Mouse (Mus musculus): Measurements from ENCODE around the gene Zbtb12. TPM values are rescaled to one million over a fixed set of nuclear protein-coding genes. Genes with fewer than 3 reads are reported as not detected.
A peak's percentile ranks its signal among the peaks of the same experiment; 100 is the strongest.
"Not testable (repeated sequence)": the region's sequence is repeated elsewhere in the genome, so short reads cannot be mapped to it uniquely, and the experiment has no call there.

Gene Zbtb12
- 1.7 and 2.8 TPM in 2 replicates for polyA plus RNA-seq (2015; fragmentation: Nextera tagmentation; extraction: Ambion mirVana)

DNA sequence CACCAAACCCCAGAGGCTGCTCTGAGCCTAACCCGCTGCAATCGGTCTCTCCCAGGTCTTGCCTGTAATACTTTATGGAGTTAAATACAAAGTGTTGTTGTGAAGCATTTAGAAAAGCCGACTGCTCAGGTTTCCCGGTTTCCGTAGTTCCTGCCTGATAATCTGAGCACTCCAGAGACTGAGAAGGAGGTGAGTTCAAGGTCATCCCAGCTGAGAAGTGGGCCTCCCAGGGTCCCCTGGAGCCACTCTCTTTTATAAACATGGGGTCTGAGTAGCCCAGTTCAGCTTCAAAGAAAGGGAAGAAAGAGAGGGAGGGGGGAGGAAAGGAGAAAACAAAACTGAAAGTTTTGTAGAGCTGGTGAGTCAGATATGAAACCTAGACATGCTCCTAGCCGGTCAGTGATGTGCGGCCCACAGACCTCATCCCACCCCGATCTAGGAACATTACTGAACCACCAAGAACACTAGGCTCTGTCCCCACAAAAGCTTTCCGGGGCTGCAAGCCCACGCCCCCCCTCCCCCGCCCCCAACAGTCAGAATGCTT, at the start of gene Zbtb12:
TSS of gene Zbtb12 (plus strand) at position 148 of the 544 bp plus-strand sequence.
- Histone ChIP-seq H3K36me3 (no peaks in the 10 kb centered on the region), H3K4me3 (no peak within 1 kb of the TSS), H3K4me1 (peaks cover 5% of the 10 kb centered on the region; the same call in 1 of the 2 replicates), H3K9ac (no peak within 1 kb of the TSS), H3K4me2 (no peak within 1 kb of the TSS), H3K27me3 (peaks cover 5% of the 10 kb centered on the region), H3K9me3 (no peaks in the 10 kb centered on the region), H3K27ac (no peak within 1 kb of the TSS)
- no peak for ATAC-seq (ENCODE audit: insufficient number of reproducible peaks, low FRiP score, low TSS enrichment, low read depth)
- whole genome bisulfite sequencing = 41% methylated on average over 11 of the region's 11 CpGs

DNA sequence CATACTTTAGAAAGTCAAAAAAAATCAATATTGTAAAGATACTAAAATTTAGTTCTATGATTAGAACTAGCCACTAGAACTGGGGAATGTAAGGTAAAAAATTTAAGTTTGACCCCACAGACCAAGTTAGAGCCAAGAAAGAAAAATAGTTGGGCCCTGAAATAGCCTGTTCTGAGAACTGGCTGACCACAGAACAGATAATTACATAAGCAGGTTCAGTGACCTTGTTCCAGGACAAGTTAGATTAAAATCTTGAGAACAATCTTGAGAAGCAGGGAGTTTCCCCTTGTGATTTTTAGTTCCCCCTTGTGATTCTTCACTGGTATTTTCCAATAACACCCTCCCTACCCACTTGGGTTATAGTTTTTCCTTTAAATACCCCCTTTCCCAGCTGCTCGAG, 48.5 kb upstream of the Zbtb12 start:
- H3K9me3 ChIP-seq; H3K27ac ChIP-seq; H3K4me3 ChIP-seq; H3K4me1 ChIP-seq; H3K9ac ChIP-seq; H3K27me3 ChIP-seq; H3K4me2 ChIP-seq; ATAC-seq (ENCODE audit: insufficient number of reproducible peaks, low FRiP score, low TSS enrichment, low read depth): not testable (repeated sequence)
- WGBS = 94% methylated on average over 1 of the region's 1 CpGs
- H3K36me3 ChIP-seq = peaks cover 62% of the 10 kb centered on the region

DNA sequence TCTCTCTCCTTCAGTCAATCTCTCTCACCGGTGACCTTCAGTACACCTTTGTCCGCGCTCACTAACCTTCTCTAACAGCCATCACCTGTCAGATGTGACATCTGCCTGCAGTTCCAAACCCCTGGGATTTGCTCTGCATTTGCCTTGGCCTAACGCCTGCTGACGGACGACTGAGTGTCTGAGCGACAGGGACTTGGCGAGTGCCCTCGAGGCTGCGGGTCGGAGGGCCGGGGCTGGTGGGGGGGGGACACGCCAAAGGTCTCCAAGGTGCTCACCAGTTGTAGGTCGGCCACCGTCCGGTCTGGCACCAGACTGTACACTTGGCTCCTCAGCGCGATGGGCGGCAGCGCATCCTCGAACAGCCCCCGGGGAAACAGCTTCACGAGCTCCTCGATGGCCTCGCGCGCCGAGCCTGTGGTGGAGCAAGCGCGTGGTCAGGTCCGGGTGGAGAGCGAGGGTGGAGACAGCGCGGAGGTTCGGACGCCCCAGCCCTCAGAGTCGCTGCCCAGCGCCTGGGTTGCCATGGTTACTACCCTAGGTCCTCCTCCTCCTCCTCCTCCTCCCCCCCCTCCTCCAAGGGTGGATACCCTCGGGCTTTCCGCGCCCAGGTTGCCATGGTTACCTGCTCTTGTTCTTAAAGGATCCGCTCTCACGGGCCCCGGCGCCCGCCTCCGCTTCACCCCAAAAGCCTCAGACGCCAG, 43.0 kb upstream of the Zbtb12 start:
- WGBS = 4% methylated on average over 48 of the region's 48 CpGs

DNA sequence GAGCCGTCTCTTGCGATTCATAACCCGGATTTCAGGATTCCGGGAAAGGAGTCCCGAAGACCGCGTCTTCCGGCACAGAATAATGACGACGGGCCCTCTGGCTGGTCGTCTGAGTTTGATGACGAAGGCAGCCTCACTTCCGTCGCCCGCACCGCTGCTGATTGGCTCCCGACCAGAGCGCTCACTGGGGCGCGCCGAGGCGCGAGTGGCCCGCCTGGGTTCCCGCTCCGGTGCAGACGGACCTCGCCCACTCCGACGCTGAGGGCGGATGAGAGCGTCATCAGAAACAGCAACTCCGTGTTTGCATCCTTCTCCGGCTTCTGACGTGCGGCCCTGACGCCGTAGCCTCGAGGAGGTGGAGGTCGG, 42.4 kb upstream of the Zbtb12 start, which contains the start of the genes Stk19 and Dxo:
TSS of gene Stk19 (minus strand) at position 90 of the 366 bp plus-strand sequence.
TSS of gene Dxo (plus strand) at position 164 of the 366 bp plus-strand sequence.
- 0% methylated on average over 40 of the region's 40 CpGs for WGBS
- peak within 1 kb of the TSS; percentile 70 for H3K9ac ChIP-seq

More for the DNA sequence above, 43.0 kb upstream of the Zbtb12 start:
- peak; percentile 40; the same call in 1 of the 2 replicates for ATAC-seq (ENCODE audit: insufficient number of reproducible peaks, low FRiP score, low TSS enrichment, low read depth)
- H3K9me3 ChIP-seq = no peaks in the 10 kb centered on the region
- H3K4me1 ChIP-seq = peaks cover 28% of the 10 kb centered on the region
- peaks cover 45% of the 10 kb centered on the region for H3K36me3 ChIP-seq
- peak overlapping the region; percentile 70 for H3K9ac ChIP-seq
- H3K4me3 ChIP-seq = peak overlapping the region; percentile 81
- H3K27ac ChIP-seq = peak overlapping the region; percentile 83
- H3K27me3 ChIP-seq = no peaks in the 10 kb centered on the region
- H3K4me2 ChIP-seq = peak overlapping the region; percentile 97

DNA sequence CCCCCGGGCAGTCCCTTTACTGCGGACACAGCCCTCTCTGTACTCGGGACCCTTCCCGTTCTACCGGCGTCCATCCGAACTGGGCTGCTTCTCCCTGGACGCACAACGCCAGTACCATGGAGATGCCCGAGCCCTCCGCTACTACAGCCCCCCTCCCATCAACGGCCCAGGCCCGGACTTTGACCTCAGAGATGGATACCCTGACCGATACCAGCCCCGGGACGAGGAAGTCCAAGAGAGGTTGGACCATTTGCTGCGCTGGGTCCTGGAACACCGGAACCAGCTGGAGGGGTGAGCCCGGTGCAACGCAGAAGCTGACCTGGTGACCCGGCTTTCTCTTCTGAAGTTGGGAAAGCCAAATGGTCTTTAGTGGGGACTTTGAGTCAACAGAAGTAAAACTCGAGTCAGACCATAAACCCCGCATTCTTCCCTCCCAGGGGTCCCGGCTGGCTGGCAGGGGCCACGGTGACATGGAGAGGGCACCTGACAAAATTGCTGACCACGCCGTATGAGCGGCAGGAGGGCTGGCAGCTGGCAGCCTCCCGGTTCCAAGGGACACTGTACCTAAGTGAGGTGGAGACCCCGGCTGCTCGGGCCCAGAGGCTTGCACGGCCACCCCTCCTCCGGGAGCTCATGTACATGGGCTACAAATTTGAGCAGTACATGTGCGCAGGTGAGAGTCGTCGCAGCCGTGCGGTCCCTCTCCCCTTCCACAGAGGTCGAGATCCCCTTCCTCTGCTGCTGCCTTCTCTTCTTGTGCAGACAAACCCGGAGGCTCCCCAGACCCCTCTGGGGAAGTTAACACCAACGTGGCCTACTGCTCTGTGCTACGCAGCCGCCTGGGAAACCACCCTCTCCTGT, 41.6 kb upstream of the Zbtb12 start:
- peak overlapping the region; percentile 70 for H3K9ac ChIP-seq
- H3K36me3 ChIP-seq = peaks cover 51% of the 10 kb centered on the region
- peak overlapping the region; percentile 83 for H3K27ac ChIP-seq
- H3K9me3 ChIP-seq = no peaks in the 10 kb centered on the region
- H3K27me3 ChIP-seq = no peaks in the 10 kb centered on the region
- no peak for ATAC-seq (ENCODE audit: insufficient number of reproducible peaks, low FRiP score, low TSS enrichment, low read depth)
- H3K4me2 ChIP-seq = peak overlapping the region; percentile 97
- H3K4me1 ChIP-seq = peaks cover 28% of the 10 kb centered on the region
- WGBS = 33% methylated on average over 43 of the region's 43 CpGs
- H3K4me3 ChIP-seq = peak overlapping the region; percentile 81

More for the DNA sequence above, 42.4 kb upstream of the Zbtb12 start, which contains the start of the genes Stk19 and Dxo:
- peaks cover 48% of the 10 kb centered on the region for H3K36me3 ChIP-seq
- H3K4me2 ChIP-seq = peak within 1 kb of the TSS; percentile 97
- no peaks in the 10 kb centered on the region for H3K9me3 ChIP-seq
- peaks cover 28% of the 10 kb centered on the region for H3K4me1 ChIP-seq
- peak within 1 kb of the TSS; percentile 83 for H3K27ac ChIP-seq
- H3K4me3 ChIP-seq = peak within 1 kb of the TSS; percentile 81
- peak; percentile 87 for ATAC-seq (ENCODE audit: insufficient number of reproducible peaks, low FRiP score, low TSS enrichment, low read depth)
- H3K27me3 ChIP-seq = no peaks in the 10 kb centered on the region

DNA sequence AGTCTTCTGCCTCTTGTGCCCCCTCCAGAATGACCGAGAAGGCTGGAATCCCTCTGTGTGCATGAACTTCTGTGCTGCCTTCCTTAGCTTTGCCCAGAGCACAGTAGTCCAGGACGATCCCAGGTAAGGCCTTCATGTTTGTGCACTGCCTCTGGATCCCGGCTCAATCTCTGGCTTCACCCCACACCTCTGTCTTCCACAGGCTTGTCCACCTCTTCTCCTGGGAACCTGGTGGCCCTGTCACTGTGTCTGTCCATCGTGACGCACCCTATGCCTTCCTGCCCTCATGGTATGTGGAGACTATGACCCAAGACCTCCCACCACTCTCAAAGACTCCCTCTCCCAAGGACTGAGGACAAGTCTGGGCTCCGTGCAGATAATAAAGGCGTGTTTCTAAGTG, 40.5 kb upstream of the Zbtb12 start:
- no peaks in the 10 kb centered on the region for H3K9me3 ChIP-seq
- H3K4me1 ChIP-seq = peaks cover 28% of the 10 kb centered on the region
- no peak overlapping the region for H3K27ac ChIP-seq
- H3K36me3 ChIP-seq = peaks cover 52% of the 10 kb centered on the region
- H3K4me2 ChIP-seq = 0 out of 2 replicates have a peak overlapping the region, but pooled peaks have one; percentile 12
- 91% methylated on average over 7 of the region's 7 CpGs for WGBS
- no peaks in the 10 kb centered on the region for H3K27me3 ChIP-seq
- H3K4me3 ChIP-seq = no peak overlapping the region
- no peak overlapping the region for H3K9ac ChIP-seq
- ATAC-seq (ENCODE audit: insufficient number of reproducible peaks, low FRiP score, low TSS enrichment, low read depth) = no peak

DNA sequence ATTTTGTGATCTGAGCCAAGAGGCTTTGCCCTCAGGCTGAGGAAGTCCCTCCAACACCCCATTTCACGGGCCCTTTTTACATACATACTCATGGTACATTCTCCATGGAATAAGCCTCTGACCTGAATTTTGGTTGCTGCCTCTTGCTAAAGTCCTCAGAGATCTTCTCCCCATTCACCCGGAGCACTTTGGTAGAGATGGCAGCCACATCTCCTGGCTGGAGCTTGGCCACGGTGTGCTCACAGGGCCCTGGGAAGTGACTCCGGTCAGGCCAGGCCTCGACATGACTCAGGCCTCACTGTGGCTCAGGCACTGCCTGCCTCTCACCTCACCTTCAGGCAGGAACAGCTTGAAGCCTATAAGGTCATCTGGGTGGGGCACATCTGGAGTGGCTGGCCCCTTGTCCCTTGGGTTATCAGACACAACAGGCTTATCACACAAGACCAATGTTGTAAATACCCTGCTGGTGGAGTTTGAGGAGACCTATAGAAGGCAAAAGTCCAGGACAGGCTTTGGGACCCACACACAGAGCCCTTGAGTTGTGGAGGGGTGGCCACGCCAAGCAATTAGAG, 38.5 kb upstream of the Zbtb12 start:
- Histone ChIP-seq H3K4me2 (no peak overlapping the region), H3K9ac (no peak overlapping the region), H3K36me3 (peaks cover 72% of the 10 kb centered on the region), H3K27ac (no peak overlapping the region), H3K4me1 (peaks cover 24% of the 10 kb centered on the region), H3K9me3 (no peaks in the 10 kb centered on the region), H3K27me3 (no peaks in the 10 kb centered on the region), H3K4me3 (no peak overlapping the region)
- WGBS = 85% methylated on average over 6 of the region's 6 CpGs
- no peak for ATAC-seq (ENCODE audit: insufficient number of reproducible peaks, low FRiP score, low TSS enrichment, low read depth)

DNA sequence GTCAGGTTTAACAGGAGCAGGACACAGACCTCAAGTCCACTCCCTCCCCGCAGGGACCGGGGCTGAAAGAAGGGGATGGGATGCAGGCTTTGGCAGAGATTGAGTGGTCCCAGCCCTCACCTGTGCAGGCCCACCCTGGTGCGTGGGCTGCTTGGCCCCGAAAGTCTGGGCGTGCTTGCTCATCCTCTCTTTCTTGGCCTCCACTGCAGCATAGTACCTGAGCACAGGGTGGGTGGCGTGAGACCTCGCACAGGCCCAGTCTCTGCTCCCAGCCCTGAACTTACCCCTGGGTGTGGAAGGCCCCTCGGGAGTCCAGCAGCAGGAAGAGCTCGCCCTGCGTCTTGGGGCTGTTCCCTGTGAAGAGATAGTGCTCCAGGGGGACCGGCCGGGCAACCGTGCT, 34.4 kb upstream of the Zbtb12 start:
- H3K27ac ChIP-seq = no peak overlapping the region
- WGBS = 95% methylated on average over 13 of the region's 13 CpGs
- no peaks in the 10 kb centered on the region for H3K9me3 ChIP-seq
- no peak for ATAC-seq (ENCODE audit: insufficient number of reproducible peaks, low FRiP score, low TSS enrichment, low read depth)
- H3K4me2 ChIP-seq = no peak overlapping the region
- H3K4me3 ChIP-seq = no peak overlapping the region
- H3K27me3 ChIP-seq = no peaks in the 10 kb centered on the region
- peaks cover 6% of the 10 kb centered on the region for H3K4me1 ChIP-seq
- H3K9ac ChIP-seq = no peak overlapping the region
- H3K36me3 ChIP-seq = peaks cover 82% of the 10 kb centered on the region

DNA sequence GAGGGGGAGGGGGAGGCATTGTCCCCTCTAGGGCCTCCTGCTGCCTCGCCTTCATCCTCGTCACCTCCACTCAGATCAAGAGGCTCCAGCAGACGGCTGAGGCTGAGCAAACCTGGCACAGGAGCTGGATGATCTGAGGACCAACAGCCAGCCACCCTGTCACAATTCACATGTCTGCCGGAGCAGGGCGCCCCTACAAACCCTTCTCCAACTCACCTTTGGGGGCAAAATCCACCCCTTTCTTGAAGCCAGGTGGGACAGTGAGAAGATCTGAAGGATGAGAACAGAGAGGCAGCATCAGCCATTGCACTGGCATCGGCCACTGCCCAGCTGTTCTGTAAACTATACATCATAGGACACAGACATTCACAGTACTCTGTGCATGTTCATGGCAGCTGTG, 32.1 kb upstream of the Zbtb12 start:
- Histone ChIP-seq H3K4me1 (peaks cover 21% of the 10 kb centered on the region), H3K4me3 (no peak overlapping the region), H3K27me3 (no peaks in the 10 kb centered on the region), H3K9ac (no peak overlapping the region), H3K9me3 (no peaks in the 10 kb centered on the region), H3K36me3 (peaks cover 60% of the 10 kb centered on the region), H3K4me2 (no peak overlapping the region), H3K27ac (no peak overlapping the region)
- 90% methylated on average over 6 of the region's 6 CpGs for WGBS
- no peak for ATAC-seq (ENCODE audit: insufficient number of reproducible peaks, low FRiP score, low TSS enrichment, low read depth)

DNA sequence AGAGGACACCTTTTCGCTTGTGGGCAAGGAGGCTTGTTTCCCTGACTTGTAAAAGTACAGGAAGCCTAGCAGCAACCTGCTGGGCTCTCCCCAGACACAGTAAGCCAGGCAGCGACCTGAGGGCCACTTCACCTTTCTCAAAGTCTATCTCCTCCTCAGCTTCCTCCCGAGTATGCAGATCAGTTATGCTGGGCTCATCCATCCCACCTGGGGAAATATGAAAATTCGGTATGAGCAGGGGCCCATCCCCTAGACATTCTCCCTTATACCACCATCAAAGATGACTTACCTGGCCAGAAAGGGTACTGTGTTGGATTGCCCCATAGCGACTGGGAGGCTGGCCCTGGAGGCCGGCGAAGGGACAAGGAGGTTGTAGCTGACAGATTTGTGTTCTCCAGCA, 31.7 kb upstream of the Zbtb12 start:
- H3K4me2 ChIP-seq = no peak overlapping the region
- no peak overlapping the region for H3K4me3 ChIP-seq
- no peak for ATAC-seq (ENCODE audit: insufficient number of reproducible peaks, low FRiP score, low TSS enrichment, low read depth)
- peaks cover 60% of the 10 kb centered on the region for H3K36me3 ChIP-seq
- H3K9ac ChIP-seq = no peak overlapping the region
- peaks cover 21% of the 10 kb centered on the region for H3K4me1 ChIP-seq
- no peaks in the 10 kb centered on the region for H3K27me3 ChIP-seq
- no peak overlapping the region for H3K27ac ChIP-seq
- H3K9me3 ChIP-seq = no peaks in the 10 kb centered on the region
- whole genome bisulfite sequencing = 88% methylated on average over 7 of the region's 7 CpGs

DNA sequence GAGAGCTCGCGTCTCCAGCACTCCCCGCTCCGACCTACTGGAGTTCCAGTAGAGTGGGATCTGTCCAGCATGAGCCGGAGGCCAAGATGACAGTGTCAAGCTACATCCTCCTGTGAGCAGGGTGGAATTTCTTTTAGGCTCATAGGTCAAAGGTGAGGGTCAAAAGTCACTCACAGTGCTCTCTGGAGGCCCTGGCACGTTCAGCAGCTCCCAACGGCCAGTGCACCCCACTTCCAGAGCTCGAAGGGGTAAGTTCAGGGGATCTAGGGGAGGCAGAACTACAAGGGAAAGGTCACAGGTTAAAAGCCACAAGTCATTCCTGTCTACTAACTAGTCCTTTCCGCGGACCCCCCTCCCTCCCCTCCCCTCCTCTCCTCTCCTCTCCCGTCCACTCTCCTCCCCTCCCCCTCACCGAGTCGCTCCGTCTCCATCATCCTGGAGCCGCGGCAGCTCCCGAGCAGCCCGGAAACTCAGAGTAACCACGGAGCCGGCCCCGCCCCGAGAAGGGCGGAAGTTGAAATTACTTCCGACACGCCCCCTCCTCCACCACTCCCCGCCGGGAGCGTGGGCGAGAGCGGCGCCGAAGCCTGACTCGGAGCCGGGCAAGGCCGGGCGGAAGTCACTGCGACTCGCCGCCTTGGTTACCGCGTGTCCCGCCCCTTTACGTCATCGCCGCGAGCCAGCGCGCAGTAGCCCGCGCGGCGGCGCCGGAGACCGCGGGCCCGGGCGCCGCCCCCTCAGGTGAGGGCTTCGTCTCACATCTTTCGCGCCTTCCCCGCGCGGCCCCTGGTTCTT, 29.4 kb upstream of the Zbtb12 start, which contains the start of the genes Skiv2l and Nelfe:
TSS of gene Skiv2l (minus strand) at position 489 of the 795 bp plus-strand sequence.
TSS of gene Nelfe (plus strand) at position 670 of the 795 bp plus-strand sequence.
- Histone ChIP-seq H3K9ac (peak within 1 kb of the TSS; percentile 95), H3K36me3 (peaks cover 61% of the 10 kb centered on the region), H3K27me3 (no peaks in the 10 kb centered on the region), H3K9me3 (no peaks in the 10 kb centered on the region), H3K4me3 (peak within 1 kb of the TSS; percentile 99), H3K4me1 (peaks cover 21% of the 10 kb centered on the region), H3K27ac (peak within 1 kb of the TSS; percentile 63; the same call in 1 of the 2 replicates), H3K4me2 (peak within 1 kb of the TSS; percentile 93)
- WGBS = under 1% methylated on average over 58 of the region's 65 CpGs
- ATAC-seq (ENCODE audit: insufficient number of reproducible peaks, low FRiP score, low TSS enrichment, low read depth) = peak; percentile 94

Measured in limb, embryonic 15.5 days (tissue).